Mouse (Mus musculus): Measurements from ENCODE around the gene Zfp811. TPM values are rescaled to one million over a fixed set of nuclear protein-coding genes. Genes with fewer than 3 reads are reported as not detected.
A peak's percentile ranks its signal among the peaks of the same experiment; 100 is the strongest.

The Zfp811 gene
- total RNA-seq, 2 experiments from 2014 or later = 0.40 to 0.50 TPM

- intact Hi-C loops (cut with DNase I) = no loop called here
- DNase-seq = no peak
Observed at GRCm38 (mm10) chr17:32766422-32766821, 43.3 kb downstream of the Zfp811 start.

- intact Hi-C loops (cut with DNase I) = no loop called here
- no peak for DNase-seq
Observed at GRCm38 (mm10) chr17:32757331-32757730, 52.4 kb downstream of the Zfp811 start.

- DNase-seq = peak; percentile 25 to 44
- intact Hi-C loops (cut with DNase I) = no loop called here
Observed at GRCm38 (mm10) chr17:32753634-32754033, 56.1 kb downstream of the Zfp811 start.

GRCm38 (mm10) chr17:32752813-32753360 is 56.8 kb downstream of the Zfp811 start:
- intact Hi-C loops (cut with DNase I) = no loop called here
- no peak for DNase-seq

- intact Hi-C loops (cut with DNase I) = no loop called here
- DNase-seq = no peak
Observed at GRCm38 (mm10) chr17:32750611-32751010, 59.1 kb downstream of the Zfp811 start.

Other genes starting within 250 kb of the Zfp811 start
- not detected for gene Cyp4f37, start 188.6 kb downstream of the Zfp811 start, total RNA-seq (2021)
- not detected for gene Cyp4f40, start 151.0 kb downstream of the Zfp811 start, total RNA-seq (2021)
- gene Cyp4f15, start 124.3 kb downstream of the Zfp811 start, total RNA-seq (2021) = not detected
- 10 to 100 TPM; 43.4 to 44.3 TPM for gene Zfp871, start 21.6 kb downstream of the Zfp811 start, total RNA-seq (2021)
- 10 to 100 TPM; 10.1 to 17.0 TPM for gene Zfp799, start 20.3 kb upstream of the Zfp811 start, total RNA-seq (2021)
- gene Zfp870, start 81.7 kb upstream of the Zfp811 start, total RNA-seq (2021) = 10 to 100 TPM in 1 of 2 experiments, 1 to 10 TPM in 1; 10.0 to 10.7 TPM
- not detected for gene Cyp4f14, start 107.4 kb upstream of the Zfp811 start, total RNA-seq (2021)
- gene Cyp4f13, start 137.5 kb upstream of the Zfp811 start, total RNA-seq (2021) = 10 to 100 TPM; 13.7 to 15.7 TPM
- 1 to 10 TPM; 3.0 to 4.0 TPM for gene Zfp472, start 155.9 kb upstream of the Zfp811 start, total RNA-seq (2021)
- 1 to 10 TPM; 7.9 to 8.5 TPM for gene Zfp952, start 183.2 kb upstream of the Zfp811 start, total RNA-seq (2021)
- gene Zfp763, start 223.5 kb upstream of the Zfp811 start, total RNA-seq (2021) = 1 to 10 TPM; 6.2 to 6.4 TPM

Measured in heart, postnatal 10 days (tissue).